Mouse (Mus musculus): ENCODE data around the gene Mcpt9.
"Not testable (repeated sequence)": the region's sequence is repeated elsewhere in the genome, so short reads cannot be mapped to it uniquely, and the experiment has no call there.

Mcpt9 gene

DNA sequence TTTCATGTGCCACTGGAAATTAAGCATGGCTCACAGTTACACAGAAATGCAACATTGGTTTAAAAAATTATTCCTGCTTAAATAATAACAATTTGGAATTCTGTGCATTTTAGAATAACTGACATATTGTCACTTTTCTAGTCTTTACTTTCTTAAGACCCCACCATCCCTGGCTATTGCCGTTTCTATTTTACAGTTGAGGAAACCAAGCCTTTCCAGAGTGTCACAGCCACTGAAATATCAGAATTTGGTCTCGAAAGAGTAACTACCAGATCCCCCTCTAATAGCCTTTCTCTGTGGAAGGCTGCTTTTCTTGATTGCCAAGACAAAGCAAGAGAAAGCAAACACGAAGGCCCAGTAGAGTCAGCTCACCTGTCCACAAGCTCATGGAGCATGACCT, at the start of gene Mcpt9:
Gene Mcpt9 (minus strand): TSS at position 101 of the 400 bp plus-strand sequence.
- DNase-seq (ENCODE audit: extremely low spot score, low read depth, low spot score) = not testable (repeated sequence)

DNA sequence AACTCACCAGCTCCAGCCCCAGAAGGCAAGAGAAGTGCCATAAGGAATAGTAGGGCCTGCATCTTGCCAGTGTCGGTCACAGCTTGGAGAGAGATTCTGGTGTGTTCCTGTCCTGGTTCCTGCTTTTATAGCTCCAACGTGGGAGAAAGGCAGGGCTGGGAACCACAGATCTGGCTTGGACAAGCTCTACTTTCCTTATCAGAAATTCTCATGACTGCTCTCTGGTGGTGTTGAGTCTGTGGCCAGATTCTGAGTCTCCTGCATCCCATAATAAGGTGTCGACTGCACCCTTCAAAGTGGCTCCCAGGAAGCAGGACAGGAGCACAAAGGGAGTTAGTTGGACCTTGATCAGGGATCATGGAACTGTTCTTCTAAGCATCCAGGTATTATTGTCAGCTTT, 31.9 kb upstream of the Mcpt9 start, which contains the start of gene Mcpt4:
Gene Mcpt4 (minus strand): TSS at position 101 of the 400 bp plus-strand sequence.
- not testable (repeated sequence) for DNase-seq (ENCODE audit: extremely low spot score, low read depth, low spot score)

DNA sequence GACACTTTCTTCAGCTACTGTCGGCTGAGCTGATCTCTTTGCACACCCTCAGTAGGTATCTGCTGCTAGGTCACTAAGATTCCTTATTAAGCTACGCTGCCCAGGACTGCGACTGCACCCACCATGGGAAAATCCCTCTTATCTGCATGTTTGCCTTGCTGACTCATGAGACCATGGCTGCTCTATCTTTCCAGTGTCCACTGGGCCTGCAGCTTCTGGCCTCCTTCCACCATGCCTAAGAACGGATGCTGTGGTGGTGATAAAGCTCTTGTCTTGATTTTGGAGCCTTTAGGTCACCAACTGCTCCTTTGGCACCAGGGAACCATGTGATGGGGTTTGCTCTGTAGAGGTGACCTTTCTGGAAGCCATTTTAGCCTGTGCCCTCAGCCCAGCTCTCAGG, 27.4 kb upstream of the Mcpt9 start:
- no peak for DNase-seq (ENCODE audit: extremely low spot score, low read depth, low spot score)

DNA sequence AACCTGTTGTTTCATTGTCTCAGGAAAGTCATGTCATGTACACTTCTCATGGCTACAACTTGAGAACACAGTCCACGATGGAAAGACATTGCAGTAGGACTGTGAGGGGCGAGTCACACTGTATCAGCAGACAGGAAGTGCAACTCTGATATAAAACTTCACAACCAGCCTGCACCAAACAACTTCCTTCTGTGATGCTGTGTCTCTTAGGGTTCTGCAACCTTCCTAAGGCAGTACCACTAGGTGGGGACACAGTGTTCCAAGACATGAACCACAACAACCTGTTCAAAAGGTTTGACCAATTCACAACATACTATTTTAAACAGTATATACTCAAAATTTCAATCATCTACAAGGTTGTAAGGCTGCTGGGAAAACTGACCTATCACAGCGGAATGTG, 25.1 kb upstream of the Mcpt9 start:
- DNase-seq (ENCODE audit: extremely low spot score, low read depth, low spot score) = no peak

DNA sequence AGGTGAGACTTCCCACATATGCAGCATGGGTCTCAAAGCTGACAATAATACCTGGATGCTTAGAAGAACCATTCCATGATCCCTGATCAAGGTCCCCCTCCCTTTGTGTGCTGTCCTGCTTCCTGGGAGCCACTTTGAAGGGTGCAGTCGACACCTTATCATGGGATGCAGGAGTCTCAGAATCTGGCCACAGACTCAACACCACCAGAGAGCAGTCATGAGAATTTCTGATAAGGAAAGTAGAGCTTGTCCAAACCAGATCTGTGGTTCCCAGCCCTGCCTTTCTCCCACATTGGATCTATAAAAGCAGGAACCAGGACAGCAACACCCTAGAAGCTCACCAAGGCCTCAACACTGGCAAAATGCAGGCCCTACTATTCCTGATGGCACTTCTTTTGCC, 11.5 kb upstream of the Mcpt9 start, which contains the start of gene Mcpt2:
Gene Mcpt2 (plus strand): TSS at position 250 of the 400 bp plus-strand sequence.
- DNase-seq (ENCODE audit: extremely low spot score, low read depth, low spot score) = not testable (repeated sequence)

- no peak for DNase-seq (ENCODE audit: extremely low spot score, low read depth, low spot score)
Observed at GRCm38 (mm10) chr14:56034433-56034832, 4.1 kb upstream of the Mcpt9 start.

DNA sequence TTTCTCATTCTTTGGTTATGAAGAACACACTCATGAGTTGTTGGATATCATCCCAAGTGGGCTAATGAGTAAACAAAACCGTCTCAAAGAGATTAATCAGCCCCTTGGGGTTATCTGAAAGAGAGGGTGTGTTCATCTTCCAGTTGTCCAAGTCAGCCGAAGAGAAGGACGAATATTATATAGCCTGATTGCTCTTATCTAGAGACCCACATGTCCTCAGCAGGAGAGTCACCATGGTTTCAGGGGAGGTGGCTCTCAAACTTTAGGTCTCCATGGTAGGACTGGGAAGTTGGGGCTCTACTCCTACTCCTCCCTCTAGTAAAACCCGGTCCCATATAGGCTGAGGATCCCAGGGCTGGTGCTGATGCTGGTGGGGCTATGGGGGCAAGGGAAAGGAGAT, 9.0 kb downstream of the Mcpt9 start:
- not testable (repeated sequence) for DNase-seq (ENCODE audit: extremely low spot score, low read depth, low spot score)

DNA sequence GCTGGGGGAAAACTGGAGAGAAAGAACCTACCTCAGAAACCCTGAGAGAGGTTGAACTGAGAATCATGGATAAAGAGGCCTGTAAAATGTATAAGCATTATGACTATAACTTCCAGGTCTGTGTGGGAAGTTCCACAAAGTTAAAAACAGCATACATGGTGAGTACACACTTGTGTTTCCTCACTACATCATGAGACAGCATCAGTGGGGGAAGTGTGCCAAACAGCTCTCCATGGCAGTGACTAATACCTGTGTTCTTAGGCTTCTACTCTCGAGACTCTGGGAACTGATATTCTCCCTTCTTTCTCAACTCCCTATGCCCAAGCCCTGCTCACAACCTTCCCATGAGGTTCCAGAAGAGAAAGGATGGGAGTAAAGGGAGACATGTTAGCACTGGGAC, 10.8 kb downstream of the Mcpt9 start:
- DNase-seq (ENCODE audit: extremely low spot score, low read depth, low spot score) = no peak

GRCm38 (mm10) chr14:56017671-56018070, 12.6 kb downstream of the Mcpt9 start, which contains the start of gene Mcpt1:
Gene Mcpt1, plus strand, starts transcription at chr14:56017971.
- DNase-seq (ENCODE audit: extremely low spot score, low read depth, low spot score) = not testable (repeated sequence)

GRCm38 (mm10) chr14:56013924-56014323, 16.4 kb downstream of the Mcpt9 start:
- DNase-seq (ENCODE audit: extremely low spot score, low read depth, low spot score) = no peak

GRCm38 (mm10) chr14:56013147-56013546, 17.1 kb downstream of the Mcpt9 start:
- DNase-seq (ENCODE audit: extremely low spot score, low read depth, low spot score) = no peak

DNA sequence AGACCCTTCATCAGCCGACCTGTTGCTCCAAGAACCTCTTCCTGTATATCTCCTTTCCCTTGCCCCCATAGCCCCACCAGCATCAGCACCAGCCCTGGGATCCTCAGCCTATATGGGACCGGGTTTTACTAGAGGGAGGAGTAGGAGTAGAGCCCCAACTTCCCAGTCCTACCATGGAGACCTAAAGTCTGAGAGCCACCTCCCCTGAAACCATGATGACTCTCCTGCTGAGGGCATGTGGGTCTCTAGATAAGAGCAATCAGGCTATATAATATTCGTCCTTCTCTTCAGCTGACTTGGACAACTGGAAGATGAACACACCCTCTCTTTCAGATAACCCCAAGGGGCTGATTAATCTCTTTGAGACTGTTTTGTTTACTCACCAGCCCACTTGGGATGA, 42.8 kb downstream of the Mcpt9 start:
- DNase-seq (ENCODE audit: extremely low spot score, low read depth, low spot score) = not testable (repeated sequence)

Measured in hindlimb bud, embryonic 11.5 days (tissue).